Mouse (Mus musculus) 3T3-L1 (cell line): ENCODE measurements around the gene Ccdc174.

Experiments
- DNase-seq: peaks from one replicate; pipeline ENCODE4 v3.0.0-alpha.2; 2015; ENCODE audit warnings: low read depth, low spot score

Gene Ccdc174

GRCm38 (mm10) chr6:91917716-91918115, 39.9 kb downstream of the Ccdc174 start:
- no peak for DNase-seq

GRCm38 (mm10) chr6:91931231-91931630, 53.4 kb downstream of the Ccdc174 start:
- DNase-seq = no peak

- DNase-seq = no peak
Observed at GRCm38 (mm10) chr6:91938491-91938890, 60.6 kb downstream of the Ccdc174 start.

- DNase-seq = no peak
Observed at GRCm38 (mm10) chr6:91948426-91948825, 70.6 kb downstream of the Ccdc174 start.
